Mouse (Mus musculus): ENCODE data around the gene Hist1h2bb.

Gene Hist1h2bb

DNA sequence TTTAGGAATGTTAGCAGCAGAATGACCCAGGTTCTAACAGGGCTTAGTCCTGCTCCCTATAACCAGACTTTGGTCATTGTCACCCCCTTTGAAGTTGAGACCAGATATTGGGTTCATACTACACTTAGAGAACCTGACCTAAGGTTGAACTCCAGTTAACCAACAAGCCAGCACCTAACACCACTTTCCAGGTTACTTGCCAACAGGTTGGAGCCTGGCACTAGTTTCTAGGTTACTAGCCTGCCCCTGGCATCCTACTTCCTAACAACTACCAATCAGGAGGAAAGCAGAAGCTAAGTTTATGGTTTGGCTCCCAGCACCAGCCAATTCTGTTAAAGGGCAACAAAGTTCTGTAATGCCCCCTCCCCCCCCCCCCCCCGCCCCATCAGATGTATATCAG, 21.3 kb upstream of the Hist1h2bb start:
- DNase-seq (ENCODE audit: low spot score in 2 of 2) = peak in 1 of 2 experiments; percentile 34

DNA sequence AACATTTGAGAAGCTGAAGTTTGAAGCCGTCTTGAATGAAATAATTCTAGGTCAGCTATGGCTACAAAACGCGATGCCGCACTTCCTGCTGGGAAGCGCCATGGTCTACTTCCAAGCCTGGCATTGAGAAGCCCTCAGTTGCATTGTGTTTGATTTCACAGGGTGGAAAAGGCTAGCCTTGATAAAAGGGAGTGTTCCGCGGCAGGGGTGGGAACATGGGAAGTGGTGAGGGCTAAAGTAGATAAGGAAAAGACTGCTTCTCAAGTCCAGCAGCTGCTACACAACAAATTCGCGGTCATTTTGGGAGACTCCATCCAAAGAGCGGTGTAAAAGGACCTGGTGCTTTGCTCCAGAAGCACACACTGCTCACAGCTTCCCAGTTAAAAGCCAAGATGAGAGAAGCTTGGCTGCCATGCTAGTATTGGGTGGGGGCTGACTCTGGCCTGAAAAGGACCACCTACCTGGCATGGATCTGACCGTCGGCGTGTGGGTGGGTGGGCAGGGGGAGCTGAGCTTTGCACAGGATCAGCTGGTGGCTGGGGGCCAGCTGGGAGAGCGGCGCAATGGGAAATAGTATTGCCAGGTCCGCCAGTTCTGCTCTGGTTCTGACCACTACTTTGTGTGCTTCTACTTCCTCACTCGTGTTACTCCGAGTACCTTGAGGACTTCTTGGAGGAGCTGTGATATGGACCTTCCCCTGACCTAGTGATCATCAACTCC, 17.9 kb upstream of the Hist1h2bb start:
- DNase-seq (ENCODE audit: low spot score in 2 of 2) = peak in 1 of 2 experiments; percentile 57

DNA sequence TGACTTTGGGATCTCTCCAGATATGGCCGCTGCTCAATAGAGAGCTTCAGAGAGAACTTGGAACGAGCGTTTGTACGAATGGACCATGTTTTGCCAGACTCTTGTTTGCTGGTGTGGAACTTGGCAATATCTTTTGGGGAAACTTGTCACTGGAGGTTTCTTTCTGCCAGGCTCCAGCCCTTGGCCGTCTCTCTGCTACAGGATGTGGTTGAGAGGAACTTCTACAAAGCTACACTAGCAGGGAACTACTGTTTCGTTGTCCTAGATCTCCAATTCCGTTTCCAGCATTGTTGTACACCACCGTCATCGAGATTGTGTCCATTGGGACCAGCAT, 17.4 kb upstream of the Hist1h2bb start:
- DNase-seq (ENCODE audit: low spot score in 2 of 2) = peak in 1 of 2 experiments; percentile 49

DNA sequence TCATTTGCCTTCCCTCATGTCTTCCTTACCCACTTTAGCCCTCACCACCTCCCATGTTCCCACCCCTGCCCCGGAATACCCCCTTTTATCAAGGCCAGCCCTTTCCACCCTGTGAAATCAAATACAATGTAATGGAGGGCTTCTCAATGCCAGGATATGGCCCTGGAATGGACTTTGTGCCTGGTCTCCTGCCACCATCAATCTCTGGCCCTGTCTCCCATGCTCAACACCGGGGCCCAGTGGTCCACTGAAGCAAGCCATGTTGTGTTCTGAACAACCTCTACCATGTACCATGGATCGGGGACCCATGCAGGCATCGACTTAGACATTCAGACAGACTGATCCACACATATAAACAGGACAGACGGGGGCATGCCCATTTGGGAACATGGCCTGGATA, 16.8 kb upstream of the Hist1h2bb start:
- DNase-seq (ENCODE audit: low spot score in 2 of 2) = peak in 1 of 2 experiments; percentile 54

DNA sequence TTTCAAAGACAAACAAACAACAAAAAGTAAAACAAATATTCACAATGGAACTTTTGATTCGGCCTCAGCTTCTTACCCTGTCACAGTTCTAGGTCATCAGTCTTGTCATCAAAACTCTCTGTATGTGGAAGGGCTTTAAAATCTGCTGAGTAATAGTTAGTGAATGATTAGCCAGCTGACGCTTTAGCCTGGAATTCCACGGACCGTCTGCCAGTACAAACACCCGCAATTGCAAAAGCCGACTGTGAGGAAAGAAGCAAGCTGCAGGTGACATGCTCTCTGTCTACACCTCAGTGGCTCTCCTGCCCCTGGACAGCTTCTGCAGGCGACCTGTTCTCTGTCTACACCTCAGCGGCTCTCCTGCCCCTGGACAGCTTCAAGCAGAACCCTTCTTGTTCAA, 16.1 kb upstream of the Hist1h2bb start:
- peak in 1 of 2 experiments; percentile 49 for DNase-seq (ENCODE audit: low spot score in 2 of 2)

DNA sequence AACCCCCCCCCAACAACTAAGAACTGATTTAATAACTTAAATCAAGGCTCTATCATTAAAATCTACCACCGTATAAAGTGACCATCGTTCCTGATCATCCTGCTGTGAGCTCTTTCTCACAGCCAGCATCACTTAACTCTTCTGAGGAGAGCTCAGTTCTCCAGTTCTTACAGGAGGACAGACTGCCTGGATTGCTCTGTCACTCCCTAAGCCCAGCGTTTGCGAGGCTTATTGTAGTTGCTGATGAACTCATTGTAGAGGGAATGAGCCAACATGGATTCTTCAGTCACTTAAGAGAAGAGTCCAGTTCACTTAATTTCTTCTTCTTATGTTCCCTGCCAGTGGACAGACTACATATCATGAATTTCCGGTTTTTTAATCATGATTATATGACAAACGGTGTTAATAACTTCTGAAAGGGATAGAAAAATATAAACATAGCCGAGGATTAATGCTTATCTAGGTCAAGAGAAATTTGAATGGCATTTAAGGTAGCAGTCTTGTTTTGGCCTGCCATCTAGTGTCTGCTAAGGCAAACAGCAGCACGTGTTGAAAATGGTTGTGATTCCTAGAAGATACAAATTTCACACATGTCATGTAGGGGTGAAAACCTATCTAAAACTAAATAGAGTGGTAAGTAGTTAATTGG, 14.3 kb upstream of the Hist1h2bb start:
- DNase-seq (ENCODE audit: low spot score in 2 of 2) = peak in 1 of 2 experiments; percentile 59

DNA sequence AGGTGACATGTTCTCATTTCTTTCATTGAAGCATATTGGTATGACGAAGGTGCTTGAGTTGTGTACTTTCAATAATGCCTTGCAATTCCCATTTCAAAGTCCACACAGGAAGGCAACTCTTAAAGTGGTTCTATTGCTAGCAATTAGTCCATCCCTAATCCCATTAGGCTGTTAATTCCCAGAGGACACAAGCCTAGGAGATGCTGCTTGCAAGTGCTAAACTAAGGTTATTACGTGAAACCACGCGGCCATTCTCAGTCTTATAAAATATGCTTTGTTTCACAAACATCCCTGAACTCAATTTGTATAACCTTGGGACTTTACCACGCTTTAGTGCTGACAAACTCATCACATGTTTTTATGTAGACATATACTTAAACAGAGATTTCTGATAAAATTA, 9.4 kb upstream of the Hist1h2bb start:
- peak in 1 of 2 experiments; percentile 52 for DNase-seq (ENCODE audit: low spot score in 2 of 2)

DNA sequence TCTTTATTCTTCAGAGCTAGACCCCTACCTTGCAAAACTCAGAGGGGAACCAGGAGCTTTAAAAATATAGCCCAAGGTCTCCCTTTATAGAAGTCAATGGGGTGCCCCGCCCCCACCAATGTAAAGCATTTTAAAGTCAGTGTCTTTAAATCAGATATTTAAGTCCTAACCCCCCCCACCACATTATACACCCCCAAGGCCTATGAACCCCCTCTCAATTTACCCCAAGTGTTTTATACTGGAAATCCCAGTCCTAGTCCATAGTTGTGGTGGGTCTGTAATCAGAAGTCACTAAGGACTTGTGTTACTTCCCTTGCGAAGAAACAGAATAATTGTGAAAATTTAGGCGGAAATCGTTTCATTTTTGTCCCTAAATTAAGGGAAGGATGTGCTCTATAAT, 8.5 kb upstream of the Hist1h2bb start:
- peak; percentile 43 to 72 for DNase-seq (ENCODE audit: low spot score in 2 of 2)

DNA sequence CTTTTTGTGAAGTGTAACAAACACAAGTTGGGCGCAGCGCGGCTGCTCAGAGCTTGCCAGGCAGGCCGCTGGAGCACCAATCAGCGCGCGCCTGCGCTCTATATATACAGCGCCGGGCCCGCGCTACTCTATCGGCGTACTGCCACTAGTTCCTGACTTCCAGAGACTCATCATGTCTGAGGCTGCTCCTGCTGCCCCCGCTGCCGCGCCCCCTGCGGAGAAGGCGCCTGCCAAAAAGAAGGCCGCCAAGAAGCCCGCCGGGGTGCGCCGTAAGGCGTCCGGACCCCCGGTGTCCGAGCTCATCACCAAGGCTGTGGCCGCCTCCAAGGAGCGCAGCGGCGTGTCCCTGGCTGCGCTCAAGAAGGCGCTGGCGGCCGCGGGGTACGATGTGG, 7.9 kb upstream of the Hist1h2bb start, which contains the start of gene Hist1h1c:
Hist1h1c (plus strand) TSS at position 132 of the 392 bp plus-strand sequence.
- DNase-seq (ENCODE audit: low spot score in 2 of 2) = peak; percentile 97 to 100

DNA sequence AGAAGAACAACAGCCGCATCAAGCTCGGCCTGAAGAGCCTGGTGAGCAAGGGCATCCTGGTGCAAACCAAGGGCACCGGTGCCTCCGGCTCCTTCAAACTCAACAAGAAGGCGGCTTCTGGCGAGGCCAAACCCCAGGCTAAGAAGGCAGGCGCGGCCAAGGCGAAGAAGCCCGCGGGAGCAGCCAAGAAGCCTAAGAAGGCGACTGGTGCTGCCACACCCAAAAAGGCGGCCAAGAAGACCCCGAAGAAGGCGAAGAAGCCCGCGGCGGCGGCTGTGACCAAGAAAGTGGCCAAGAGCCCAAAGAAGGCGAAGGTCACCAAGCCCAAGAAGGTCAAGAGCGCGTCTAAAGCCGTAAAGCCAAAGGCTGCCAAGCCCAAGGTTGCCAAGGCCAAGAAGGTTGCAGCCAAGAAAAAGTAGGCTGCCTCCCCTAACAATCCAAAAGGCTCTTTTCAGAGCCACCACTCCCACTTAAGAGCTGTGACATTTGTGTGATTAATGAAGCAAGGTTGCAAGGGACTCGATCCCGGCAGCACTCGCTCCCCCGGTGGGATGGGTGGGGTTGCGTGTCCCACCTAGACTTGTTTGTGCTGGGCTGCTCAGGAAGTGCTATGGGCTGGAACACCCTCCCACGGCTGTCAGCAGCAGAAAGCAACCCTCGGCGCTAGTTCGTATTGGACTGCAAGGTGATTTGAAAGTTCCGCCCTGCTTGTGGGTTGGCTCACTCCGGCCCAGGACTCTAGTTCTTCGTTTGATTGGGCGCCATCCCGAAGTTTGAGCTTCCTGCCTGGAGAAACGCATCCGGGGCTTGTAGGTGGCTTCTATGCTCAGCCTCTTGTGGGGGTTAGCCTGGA, 7.2 kb upstream of the Hist1h2bb start:
- DNase-seq (ENCODE audit: low spot score in 2 of 2) = peak; percentile 90 to 97

DNA sequence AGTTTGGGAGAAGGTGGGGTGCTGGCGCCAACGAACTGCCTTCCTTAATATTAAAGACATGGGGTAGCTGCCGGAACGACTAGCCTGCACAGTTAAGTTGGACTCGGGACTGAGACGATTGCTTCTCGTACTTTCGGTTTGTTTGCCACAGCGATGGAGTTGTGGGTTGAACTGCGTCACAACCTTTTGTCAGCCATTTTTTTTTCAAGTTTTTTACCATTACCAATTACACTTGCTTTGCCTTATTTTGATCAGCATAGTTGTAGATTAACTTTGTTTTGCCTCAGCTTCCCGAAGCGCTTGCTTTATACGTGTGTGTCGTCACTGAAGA, 6.6 kb upstream of the Hist1h2bb start:
- no peak for DNase-seq (ENCODE audit: low spot score in 2 of 2)

DNA sequence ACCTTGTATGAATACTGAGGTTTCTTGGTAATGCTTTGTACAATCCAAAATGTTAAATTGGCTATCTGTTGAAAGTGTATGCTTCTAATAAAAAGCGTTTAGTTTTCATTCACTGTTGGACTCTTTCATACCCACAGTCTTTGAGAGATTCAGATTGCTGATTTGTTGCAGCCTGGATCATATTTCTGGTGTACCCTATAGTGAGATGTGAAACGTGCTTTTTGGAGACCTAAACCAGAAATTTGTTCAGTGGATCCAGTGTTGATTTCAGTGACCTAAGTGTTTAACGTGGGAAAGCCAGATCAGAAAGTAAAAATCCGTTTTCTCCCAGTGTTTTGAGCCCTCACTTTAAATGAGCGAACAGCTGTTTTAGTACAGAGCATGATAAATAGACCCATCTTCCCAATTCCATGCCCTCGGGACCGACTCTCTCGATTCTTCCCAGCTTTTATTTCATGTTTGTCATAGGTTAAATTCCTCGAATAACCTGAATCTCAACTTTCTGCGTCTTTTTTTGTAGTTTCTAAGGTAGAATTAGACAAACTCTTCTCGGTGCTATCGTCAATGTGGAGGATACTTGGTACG, 6.2 kb upstream of the Hist1h2bb start:
- DNase-seq (ENCODE audit: low spot score in 2 of 2) = peak in 1 of 2 experiments; percentile 53

DNA sequence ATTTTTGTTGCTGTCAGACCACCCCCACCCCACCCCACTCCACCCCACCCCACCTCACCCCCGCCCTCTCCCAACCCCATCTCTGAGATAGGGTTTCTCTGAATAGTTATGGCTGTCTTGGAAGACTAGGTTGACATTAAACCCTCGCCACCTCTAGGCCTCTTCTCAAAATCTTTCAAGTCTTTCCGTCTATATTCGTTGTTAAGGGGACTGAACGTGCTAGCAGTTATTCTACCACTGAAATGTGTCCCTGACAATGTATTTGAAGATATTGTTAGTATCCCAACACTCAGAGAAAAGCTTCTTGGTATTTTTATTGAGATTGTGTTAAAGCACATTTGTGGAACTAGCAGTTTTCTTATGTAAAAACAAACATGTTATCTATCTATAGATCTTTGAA, 5.6 kb upstream of the Hist1h2bb start:
- DNase-seq (ENCODE audit: low spot score in 2 of 2) = peak in 1 of 2 experiments; percentile 56

DNA sequence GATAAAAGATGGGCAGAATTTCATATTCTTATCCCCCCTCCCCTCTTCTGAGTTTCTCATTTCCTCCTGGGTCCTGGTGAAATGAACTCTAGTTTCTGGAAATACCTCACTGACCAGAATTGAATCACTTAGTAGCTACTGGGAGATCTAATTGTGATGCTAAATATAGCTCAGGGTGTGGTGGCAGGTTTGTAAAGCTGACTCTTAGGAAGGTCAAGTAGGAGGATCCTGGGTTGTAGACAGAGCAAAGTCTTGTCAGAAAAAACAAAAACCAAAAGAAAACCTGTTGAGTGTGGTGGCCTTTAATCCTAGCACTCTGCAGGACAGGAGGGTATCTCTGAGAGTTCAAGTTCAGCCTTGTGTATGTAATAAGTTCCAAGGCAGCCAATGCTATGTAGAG, 4.5 kb upstream of the Hist1h2bb start:
- DNase-seq (ENCODE audit: low spot score in 2 of 2) = peak in 1 of 2 experiments; percentile 30

DNA sequence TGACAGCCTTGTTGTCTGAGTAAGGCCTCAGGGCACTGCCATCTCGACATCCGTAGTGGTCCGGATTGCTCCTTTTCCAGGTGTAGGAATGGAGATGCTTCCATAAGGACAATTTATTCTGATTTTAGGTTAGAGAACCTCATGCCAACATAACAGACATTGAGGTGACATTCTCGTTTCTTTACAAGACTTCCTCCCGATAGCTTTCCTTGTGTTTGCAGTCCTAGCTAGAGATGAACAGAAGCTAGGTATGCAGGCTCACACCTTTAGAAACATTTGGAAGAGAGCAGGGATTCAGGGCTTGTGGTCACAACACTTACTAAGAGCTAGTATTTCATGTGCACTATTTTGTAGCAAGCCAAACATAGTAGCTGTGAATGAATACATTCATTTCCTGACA, 3.3 kb upstream of the Hist1h2bb start:
- peak in 1 of 2 experiments; percentile 44 for DNase-seq (ENCODE audit: low spot score in 2 of 2)

DNA sequence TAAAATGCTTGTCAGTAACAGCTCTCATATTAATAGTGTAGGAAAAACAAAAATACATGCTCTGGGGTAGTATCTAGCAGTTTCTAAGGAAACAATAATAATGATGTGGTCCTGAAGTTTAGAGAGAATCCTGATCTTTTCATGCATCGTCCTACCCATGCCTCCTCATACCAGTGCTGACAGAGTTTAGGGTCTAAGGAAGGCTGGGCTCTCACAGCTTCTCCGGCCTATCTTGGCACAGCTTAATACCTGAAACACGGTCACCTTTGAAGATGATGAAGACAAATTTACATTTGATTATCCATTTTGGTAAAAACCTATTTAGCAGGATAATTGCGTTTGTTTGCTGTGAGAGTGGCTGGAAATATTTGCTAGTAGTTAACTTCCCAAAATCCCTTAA, 2.6 kb upstream of the Hist1h2bb start:
- DNase-seq (ENCODE audit: low spot score in 2 of 2) = peak in 1 of 2 experiments; percentile 59

DNA sequence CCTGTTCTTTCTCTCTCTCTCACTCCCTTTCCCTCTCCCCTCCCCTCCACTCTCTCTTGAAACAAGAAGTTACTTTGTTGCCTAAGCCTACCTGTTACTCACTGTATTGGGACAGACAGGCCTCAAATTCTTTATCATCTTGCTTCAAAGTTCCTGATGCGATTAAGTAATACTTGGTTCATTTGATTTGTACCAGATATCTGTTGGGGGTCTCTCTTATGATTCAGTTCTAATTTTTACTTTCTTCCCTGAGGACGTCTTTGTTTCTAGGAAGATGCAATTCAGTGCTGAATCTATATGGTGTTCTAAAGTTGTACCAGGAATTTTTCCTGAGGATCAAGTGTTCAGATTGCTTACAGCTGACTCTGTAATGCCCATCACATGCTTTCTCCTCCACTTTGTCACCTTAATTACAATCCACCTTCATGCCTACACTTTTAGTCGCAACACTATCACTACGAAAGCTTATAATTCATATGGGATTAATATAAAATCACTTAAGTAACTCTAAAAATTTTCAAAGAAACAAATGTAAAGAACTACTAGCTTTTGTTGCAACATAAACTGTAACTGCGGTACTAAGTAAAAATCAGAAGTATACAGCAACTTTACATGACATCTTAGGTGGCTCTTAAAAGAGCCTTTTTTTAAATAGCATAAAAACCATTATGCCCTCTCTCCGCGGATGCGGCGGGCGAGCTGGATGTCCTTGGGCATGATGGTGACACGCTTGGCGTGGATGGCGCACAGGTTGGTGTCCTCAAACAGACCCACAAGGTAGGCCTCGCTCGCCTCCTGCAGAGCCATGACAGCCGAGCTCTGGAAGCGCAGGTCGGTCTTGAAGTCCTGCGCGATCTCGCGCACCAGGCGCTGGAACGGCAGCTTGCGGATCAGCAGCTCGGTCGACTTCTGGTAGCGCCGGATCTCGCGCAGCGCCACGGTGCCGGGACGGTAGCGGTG, 1.8 kb upstream of the Hist1h2bb start:
- DNase-seq (ENCODE audit: low spot score in 2 of 2) = peak in 1 of 2 experiments; percentile 69

DNA sequence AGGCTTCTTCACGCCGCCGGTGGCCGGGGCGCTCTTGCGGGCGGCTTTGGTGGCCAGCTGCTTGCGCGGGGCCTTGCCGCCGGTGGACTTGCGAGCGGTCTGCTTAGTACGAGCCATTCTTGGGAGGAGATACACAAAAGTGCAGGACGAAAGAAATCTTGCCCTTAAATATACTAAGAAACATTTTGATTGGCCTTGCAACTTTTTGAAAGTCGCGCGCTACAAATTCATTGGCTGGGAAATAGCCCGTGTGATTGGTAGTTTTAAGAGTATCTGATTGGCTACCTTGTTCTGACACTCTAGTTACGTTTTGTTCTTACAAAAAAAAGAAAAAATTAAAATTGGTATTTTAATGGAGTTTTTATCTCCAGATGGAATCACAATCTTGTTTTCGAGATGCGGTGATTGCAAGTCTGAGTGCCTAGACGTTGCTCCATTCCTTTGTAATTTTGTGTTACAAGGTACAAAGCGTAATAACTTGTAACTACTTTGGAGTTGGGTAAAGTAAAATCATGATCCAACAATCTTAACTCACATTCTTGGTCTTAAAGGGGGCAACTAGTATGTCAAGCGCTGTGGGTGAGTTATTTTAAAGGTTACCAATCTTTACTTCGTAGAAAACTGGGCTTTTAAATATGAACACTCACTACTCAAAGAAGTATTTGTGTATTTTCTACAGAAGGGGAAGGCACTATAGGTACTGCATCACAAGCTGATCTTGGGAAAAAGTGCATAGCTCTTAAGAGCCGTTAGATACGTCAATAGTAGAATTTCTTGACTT, 963 bp upstream of the Hist1h2bb start, which contains the start of gene Hist1h3c:
Hist1h3c (minus strand) TSS at position 222 of the 781 bp plus-strand sequence.
- peak; percentile 84 to 93 for DNase-seq (ENCODE audit: low spot score in 2 of 2)

DNA sequence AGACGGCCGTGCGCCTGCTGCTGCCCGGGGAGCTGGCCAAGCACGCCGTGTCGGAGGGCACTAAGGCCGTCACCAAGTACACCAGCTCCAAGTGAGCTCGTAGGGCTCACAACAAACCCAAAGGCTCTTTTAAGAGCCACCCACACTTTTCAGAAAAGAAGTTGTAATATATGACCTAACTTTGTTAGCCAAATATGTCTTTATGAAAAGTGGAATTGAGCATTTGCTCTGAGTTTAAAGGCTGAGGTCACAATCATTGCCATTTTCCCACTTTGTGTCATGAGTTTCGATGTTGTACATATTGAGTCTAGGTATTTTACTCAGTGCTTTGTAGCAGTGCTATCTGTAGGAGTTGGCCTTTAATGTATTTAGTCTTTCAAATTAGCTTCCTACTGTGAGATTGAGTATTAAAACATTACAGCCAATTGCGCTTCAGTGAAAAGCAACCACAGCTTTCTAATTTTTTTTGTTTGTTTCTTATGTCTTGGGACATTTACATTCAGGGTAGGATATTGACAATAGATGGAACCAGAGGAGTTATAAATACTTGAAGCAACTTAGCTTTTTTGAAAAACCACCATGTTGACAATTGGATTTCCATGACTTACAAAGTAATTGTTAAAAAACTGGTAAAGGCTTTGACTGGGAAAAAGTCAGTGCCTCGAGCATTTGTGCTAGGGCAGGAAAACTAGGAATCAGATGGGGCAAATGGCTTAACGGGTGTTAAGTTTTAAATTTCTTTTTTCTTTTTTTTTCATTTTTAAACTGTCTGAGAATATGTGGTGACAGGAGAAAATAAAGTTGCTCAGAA, 752 bp downstream of the Hist1h2bb start:
- peak in 1 of 2 experiments; percentile 62 for DNase-seq (ENCODE audit: low spot score in 2 of 2)
